Comparison of ENCODE assay signal across 16 mouse cellular contexts in genomic region chr2:127891056-127891455, GRCm38 (mm10). TPM values are rescaled to one million over a fixed set of nuclear protein-coding genes. Genes with fewer than 3 reads are reported as not detected.
A peak's percentile ranks its signal among the peaks of the same experiment; 100 is the strongest.
DNase-seq lines count a peak whose midpoint lies in the region; ATAC-seq and TF ChIP-seq lines count a peak whose summit lies in the region.
"Had no signal": no experiment of that assay in that cellular context is flagged by ENCODE, and none has a peak within 500 bp of the region (broad histone marks: within the 10 kb centered on the region; RNA-seq: fewer than 3 reads in every experiment).

No protein-coding gene starts in this region.

- H3K9me3 ChIP-seq in lung, embryonic 16.5 days (ENCODE audit: control insufficient read depth, low read length), result no peaks in the 10 kb centered on the region
- no peaks in the 10 kb centered on the region for H3K9me3 ChIP-seq in stomach, postnatal 0 days (ENCODE audit: control insufficient read depth, low read length)
- H3K9me3 ChIP-seq: heart, embryonic 10.5 days; liver, embryonic 13.5 days had no signal

- H3K36me3 ChIP-seq in lung, embryonic 16.5 days (ENCODE audit: control insufficient read depth, insufficient read depth, low read length), result no peaks in the 10 kb centered on the region
- H3K36me3 ChIP-seq in stomach, postnatal 0 days (ENCODE audit: control insufficient read depth, insufficient read depth, low read length), result no peaks in the 10 kb centered on the region
- H3K36me3 ChIP-seq: heart, embryonic 10.5 days; liver, embryonic 13.5 days had no signal

- H3K4me1 ChIP-seq in lung, embryonic 16.5 days (replicated peaks; ENCODE audit: control insufficient read depth, insufficient read depth, low read length), result peaks cover 16% of the 10 kb centered on the region
- H3K4me1 ChIP-seq in stomach, postnatal 0 days (replicated peaks; ENCODE audit: control insufficient read depth, insufficient read depth), result peaks cover 3% of the 10 kb centered on the region
- H3K4me1 ChIP-seq in cerebellum, adult 2 months (ENCODE audit: control insufficient read depth, insufficient read depth, low read length), result no peaks in the 10 kb centered on the region

- no peak for TF ChIP-seq EP300 in stomach, postnatal 0 days (optimal IDR thresholded peaks at IDR 0.05)

- no peak for TF ChIP-seq CTCF in stomach, postnatal 0 days (IDR thresholded peaks at IDR 0.05; ENCODE audit: low read depth)
- no peak for TF ChIP-seq CTCF in cerebellum, adult 2 months (IDR thresholded peaks at IDR 0.05; ENCODE audit: borderline replicate concordance, insufficient read depth, low read depth, low read length)

- H3K4me3 ChIP-seq in lung, embryonic 16.5 days (ENCODE audit: low read length), result no peak overlapping the region
- no peak overlapping the region for H3K4me3 ChIP-seq in stomach, postnatal 0 days (ENCODE audit: low read depth, low read length)
- no peak overlapping the region for H3K4me3 ChIP-seq in cerebellum, adult 2 months (replicated peaks; ENCODE audit: insufficient read depth, low read depth, low read length)
- H3K4me3 ChIP-seq: heart, embryonic 10.5 days; liver, embryonic 13.5 days had no signal

- TF ChIP-seq POLR2A in cerebellum, adult 2 months (IDR thresholded peaks at IDR 0.05; ENCODE audit: borderline replicate concordance, insufficient read depth, low read length), result no peak

- no peak overlapping the region for H3K9ac ChIP-seq in lung, embryonic 16.5 days (ENCODE audit: low read length)
- H3K9ac ChIP-seq in stomach, postnatal 0 days (ENCODE audit: low read length), result no peak overlapping the region
- H3K9ac ChIP-seq: forebrain, postnatal 0 days; hindbrain, embryonic 14.5 days; liver, embryonic 13.5 days; lung, embryonic 14.5 days had no signal

- peaks cover 6% of the 10 kb centered on the region; the same call in 1 of the 2 replicates for H3K27me3 ChIP-seq in lung, embryonic 16.5 days (ENCODE audit: control insufficient read depth, insufficient read depth, low read depth, low read length)
- H3K27me3 ChIP-seq in stomach, postnatal 0 days (ENCODE audit: control insufficient read depth, insufficient read depth, low read length), result no peaks in the 10 kb centered on the region
- H3K27me3 ChIP-seq in cerebellum, adult 2 months (ENCODE audit: control insufficient read depth, insufficient read depth, low read length), result no peaks in the 10 kb centered on the region

- no peak overlapping the region for H3K4me2 ChIP-seq in lung, embryonic 16.5 days (ENCODE audit: low read depth, low read length)
- no peak overlapping the region for H3K4me2 ChIP-seq in stomach, postnatal 0 days (replicated peaks; ENCODE audit: low read depth)
- H3K4me2 ChIP-seq: hindbrain, embryonic 14.5 days; liver, embryonic 13.5 days; lung, embryonic 14.5 days; midbrain, embryonic 11.5 days had no signal

- 84% methylated on average over 3 of the region's 3 CpGs for WGBS in lung, embryonic 16.5 days
- WGBS in stomach, postnatal 0 days, result 71% methylated on average over 3 of the region's 3 CpGs
- 82% methylated on average over 3 of the region's 3 CpGs for WGBS in cerebellum, adult 2 months

- ATAC-seq in lung, embryonic 16.5 days (ENCODE audit: low read depth), result no peak
- no peak for ATAC-seq in stomach, postnatal 0 days (ENCODE audit: low FRiP score, low TSS enrichment)
- ATAC-seq: forebrain, postnatal 0 days had no signal

- peak overlapping the region; percentile 38; the same call in 1 of the 2 replicates for H3K27ac ChIP-seq in lung, embryonic 16.5 days (ENCODE audit: low read length)
- peak overlapping the region; percentile 56; the same call in 1 of the 2 replicates for H3K27ac ChIP-seq in stomach, postnatal 0 days (replicated peaks)
- H3K27ac ChIP-seq in cerebellum, adult 2 months (ENCODE audit: insufficient read depth, low read length), result no peak overlapping the region
- H3K27ac ChIP-seq: heart, embryonic 10.5 days; hindbrain, embryonic 14.5 days; liver, embryonic 13.5 days had no signal

- no peak for DNase-seq in lung, postnatal 36 days
- peak; percentile 12 for DNase-seq in T-cell, adult 2 months (ENCODE audit: low spot score)
- DNase-seq in induced T-regulatory cell, adult 2 months (ENCODE audit: low read depth), result peak; percentile 29
- DNase-seq in stomach, postnatal 0 days (ENCODE audit: low spot score), result no peak
- no peak for DNase-seq in cerebellum, adult 2 months
- DNase-seq in urinary bladder, postnatal 36 days (ENCODE audit: low spot score in 2 of 2), result no peak
- DNase-seq: cerebellum, adult 9-11 months; forebrain, postnatal 0 days; liver, embryonic 13.5 days had no signal

RNA-seq across cellular contexts. Expression of gene Acoxl, which starts 52.4 kb away (rescaled TPM):
- polyA plus RNA-seq in lung, embryonic 16.5 days (2015; fragmentation: Nextera tagmentation; extraction: Ambion mirVana), result 0.25 and 0.60 TPM in 2 replicates
- 0.13 and 0.17 TPM in 2 replicates for polyA plus RNA-seq in stomach, postnatal 0 days (2015; fragmentation: Nextera tagmentation; extraction: Ambion mirVana)
- not detected in 2 replicates for polyA plus RNA-seq in cerebellum, adult 2 months (2012; rRNA removed)
- polyA plus RNA-seq: C2C12; cortical plate, adult 2 months; hindbrain, embryonic 14.5 days; liver, embryonic 13.5 days had no signal

RNA-seq across cellular contexts. Expression of gene Bub1, which starts 59.4 kb away (rescaled TPM):
- polyA plus RNA-seq in lung, embryonic 16.5 days (2015; fragmentation: Nextera tagmentation; extraction: Ambion mirVana), result 59.1 and 64.9 TPM in 2 replicates
- polyA plus RNA-seq in stomach, postnatal 0 days (2015; fragmentation: Nextera tagmentation; extraction: Ambion mirVana), result 5.3 and 6.5 TPM in 2 replicates
- polyA plus RNA-seq in cerebellum, adult 2 months (2012; rRNA removed), result 0.14 and 0.15 TPM in 2 replicates

Comparison
In these comparisons a context has a peak if more than half of its experiments do, and no peak if none do; other contexts are left out.
1. DNase-seq: peak in T-cell, adult 2 months (single experiment) and induced T-regulatory cell, adult 2 months (single experiment); none in lung, postnatal 36 days (single experiment), stomach, postnatal 0 days (single experiment), cerebellum, adult 2 months (0 of 2) and urinary bladder, postnatal 36 days (0 of 2).